Mouse (Mus musculus) testis, adult 2 months (tissue): ENCODE measurements around the gene Inafm1.

ENCODE experiments used
- CTCF ChIP-seq: fragments of 200-500 bp; IDR thresholded peaks from 2 replicates; pipeline ENCODE4 v1.5.1; 2012; ENCODE audit warnings: low read depth, mild to moderate bottlenecking, inconsistent platforms, low read length, moderate library complexity; ENCODE audit not compliant: control insufficient read depth, insufficient read depth, insufficient replicate concordance
- POLR2A ChIP-seq: fragments of 200-500 bp; IDR thresholded peaks from 2 replicates; pipeline ENCODE4 v1.6.1; 2012; ENCODE audit warnings: low read depth, mild to moderate bottlenecking, inconsistent platforms, low read length, moderate library complexity; ENCODE audit not compliant: control insufficient read depth

DNA sequence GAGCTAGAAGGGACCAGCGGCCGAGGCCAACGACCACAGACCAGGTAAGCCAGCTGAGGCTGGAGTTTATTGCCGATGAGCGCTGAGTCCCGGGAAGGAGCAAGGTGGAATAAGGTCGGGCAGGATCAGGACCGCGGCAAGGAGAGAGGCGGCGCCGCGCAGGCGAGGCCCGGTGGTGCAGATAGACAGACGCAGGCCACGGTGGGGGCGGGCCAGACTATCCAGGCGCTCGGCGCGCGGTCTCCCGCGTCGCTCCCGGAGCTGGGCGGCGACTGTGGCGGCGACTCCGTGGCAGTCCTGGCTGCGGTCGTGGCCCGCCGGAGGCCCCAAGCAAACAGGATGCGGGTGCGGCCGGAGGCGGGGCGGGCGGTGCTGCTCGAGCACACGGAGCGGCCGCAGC is 736 bp downstream of the Inafm1 start:
- TF ChIP-seq POLR2A (no peak), CTCF (no peak)
